Mouse (Mus musculus) liver, postnatal 0 days (tissue): Measurements from ENCODE around the gene Anxa9. TPM values are rescaled to one million over a fixed set of nuclear protein-coding genes. Genes with fewer than 3 reads are reported as not detected.

Experiments
- ATAC-seq: fragments of 200-750 bp; cut with Nextera tagmentation; 2 replicates; pipeline ENCODE4 v1.8.0; 2017; ENCODE audit warnings: mild to moderate bottlenecking, moderate library complexity
- DNase-seq: peaks from one replicate; pipeline ENCODE4 v3.0.0-alpha.2; 2016
- H3K27ac ChIP-seq: fragments of 300-500 bp; sonication (generic); 2 replicates; pipeline ENCODE4 v1.5.1; 2014; ENCODE audit warnings: antibody characterized with exemption, moderate library complexity, mild to moderate bottlenecking, low read depth
- H3K27me3 ChIP-seq: fragments of 300-500 bp; sonication (generic); 2 replicates; pipeline ENCODE4 v1.6.1; 2014; ENCODE audit warnings: low read length, control low read depth, mixed read lengths; ENCODE audit not compliant: insufficient read depth
- H3K36me3 ChIP-seq: fragments of 300-500 bp; sonication (generic); replicated peaks from 2 replicates; pipeline ENCODE4 v1.6.1; 2014; ENCODE audit warnings: mild to moderate bottlenecking, control low read depth, low read length, moderate library complexity, mixed read lengths; ENCODE audit not compliant: insufficient read depth
- H3K4me1 ChIP-seq: fragments of 300-500 bp; sonication (generic); 2 replicates; pipeline ENCODE4 v1.6.1; 2014; ENCODE audit warnings: antibody characterized with exemption, mild to moderate bottlenecking, control low read depth; ENCODE audit not compliant: insufficient read depth
- H3K4me2 ChIP-seq: fragments of 300-500 bp; sonication (generic); 2 replicates; pipeline ENCODE4 v1.6.1; 2014; ENCODE audit warnings: low read depth, mild to moderate bottlenecking, low read length, moderate library complexity, mixed read lengths
- H3K4me3 ChIP-seq: fragments of 300-500 bp; sonication (generic); 2 replicates; pipeline ENCODE4 v1.5.1; 2014; ENCODE audit warnings: low read depth, low read length
- H3K9ac ChIP-seq: fragments of 300-500 bp; sonication (generic); replicated peaks from 2 replicates; pipeline ENCODE4 v1.6.1; 2014; ENCODE audit warnings: mild to moderate bottlenecking, moderate library complexity
- H3K9me3 ChIP-seq: fragments of 300-500 bp; sonication (generic); 2 replicates; pipeline ENCODE4 v1.6.1; 2016; ENCODE audit warnings: mild to moderate bottlenecking, control low read depth, low read length, mixed read lengths
- CTCF ChIP-seq: sonication (generic); IDR thresholded peaks from 2 replicates; pipeline ENCODE4 v1.5.1; 2016; ENCODE audit warnings: antibody characterized with exemption, low read depth
- EP300 ChIP-seq: IDR thresholded peaks from 2 replicates; pipeline ENCODE4 v1.6.1; 2016; ENCODE audit warnings: antibody characterized with exemption, low read depth, mild to moderate bottlenecking
- WGBS: fragments of 180-500 bp; shearing (Covaris S2); extraction: QIAGEN DNeasy Blood & Tissue Kit; methylation state at CpG from one replicate; pipeline ENCODE4 v1.1.7; 2014; ENCODE audit not compliant: insufficient replicate concordance; 5-methylcytosine and 5-hydroxymethylcytosine counted together
- polyA plus RNA-seq: library from polyadenylated mRNA; unstranded; fragments of >200 nt; fragmentation: Nextera tagmentation; extraction: Ambion mirVana; gene quantifications from 2 replicates; pipeline ENCODE4 v1.2.1, GENCODE M21; 2015

Gene Anxa9
- polyA plus RNA-seq, 1 experiment from 2014 or later = 1.2 TPM

GRCm38 (mm10) chr3:95284501-95285281 lies 22.3 kb downstream of the Anxa9 start:
- 81% methylated on average over 12 of the region's 12 CpGs for WGBS
- H3K27me3 ChIP-seq = no peaks in the 10 kb centered on the region
- peaks cover 20% of the 10 kb centered on the region for H3K36me3 ChIP-seq
- H3K27ac ChIP-seq = peak overlapping the region; percentile 98; the same call in 1 of the 2 replicates
- no peaks in the 10 kb centered on the region for H3K9me3 ChIP-seq
- H3K4me3 ChIP-seq = peak overlapping the region; percentile 74
- peak overlapping the region; percentile 86 for H3K9ac ChIP-seq
- peaks cover 24% of the 10 kb centered on the region for H3K4me1 ChIP-seq
- no peak for TF ChIP-seq CTCF
- TF ChIP-seq EP300 = no peak
- H3K4me2 ChIP-seq = peak overlapping the region; percentile 83
- ATAC-seq (no peak), DNase-seq (no peak)

- no peak for ATAC-seq
- H3K9me3 ChIP-seq = no peaks in the 10 kb centered on the region
- H3K4me1 ChIP-seq = peaks cover 26% of the 10 kb centered on the region
- no peak for TF ChIP-seq CTCF
- TF ChIP-seq EP300 = no peak
- H3K36me3 ChIP-seq = peaks cover 20% of the 10 kb centered on the region
- H3K4me3 ChIP-seq = peak overlapping the region; percentile 74
- 29% methylated on average over 1 of the region's 1 CpGs for WGBS
- no peak for DNase-seq
- peak overlapping the region; percentile 98 for H3K27ac ChIP-seq
- no peaks in the 10 kb centered on the region for H3K27me3 ChIP-seq
- peak overlapping the region; percentile 83 for H3K4me2 ChIP-seq
- H3K9ac ChIP-seq = peak overlapping the region; percentile 86
These were observed 22.9 kb downstream of the Anxa9 start for GRCm38 (mm10) chr3:95284062-95284461.

GRCm38 (mm10) chr3:95283589-95283941 lies 23.4 kb downstream of the Anxa9 start:
- DNase-seq (no peak), ATAC-seq (no peak)
- peak overlapping the region; percentile 74 for H3K4me3 ChIP-seq
- H3K27ac ChIP-seq = peak overlapping the region; percentile 98
- H3K9me3 ChIP-seq = no peaks in the 10 kb centered on the region
- H3K9ac ChIP-seq = peak overlapping the region; percentile 86
- no peaks in the 10 kb centered on the region for H3K27me3 ChIP-seq
- peaks cover 26% of the 10 kb centered on the region for H3K4me1 ChIP-seq
- peak overlapping the region; percentile 83 for H3K4me2 ChIP-seq
- TF ChIP-seq CTCF = no peak
- no peak for TF ChIP-seq EP300
- 5% methylated on average over 7 of the region's 7 CpGs for WGBS
- H3K36me3 ChIP-seq = peaks cover 18% of the 10 kb centered on the region

GRCm38 (mm10) chr3:95282865-95283588 lies 23.9 kb downstream of the Anxa9 start:
- 1% methylated on average over 49 of the region's 51 CpGs for WGBS
- H3K4me1 ChIP-seq = peaks cover 26% of the 10 kb centered on the region

GRCm38 (mm10) chr3:95282381-95282864 lies 24.6 kb downstream of the Anxa9 start:
- peak overlapping the region; percentile 98 for H3K27ac ChIP-seq
- peaks cover 29% of the 10 kb centered on the region for H3K4me1 ChIP-seq
- H3K27me3 ChIP-seq = no peaks in the 10 kb centered on the region
- ATAC-seq = peak; percentile 38
- WGBS = 0% methylated on average over 11 of the region's 11 CpGs
- peak overlapping the region; percentile 83 for H3K4me2 ChIP-seq
- no peaks in the 10 kb centered on the region for H3K9me3 ChIP-seq
- peak; percentile 72 for DNase-seq
- H3K9ac ChIP-seq = peak overlapping the region; percentile 86
- peak overlapping the region; percentile 74 for H3K4me3 ChIP-seq
- peaks cover 7% of the 10 kb centered on the region for H3K36me3 ChIP-seq
- TF ChIP-seq CTCF = no peak
- peak; percentile 31; the same call in 1 of the 2 replicates for TF ChIP-seq EP300

More at GRCm38 (mm10) chr3:95282865-95283588, 23.9 kb downstream of the Anxa9 start:
- peak overlapping the region; percentile 83 for H3K4me2 ChIP-seq
- no peak for TF ChIP-seq EP300
- TF ChIP-seq CTCF = peak; percentile 50
- DNase-seq (peak; percentile 85), ATAC-seq (peak; percentile 66)
- H3K27me3 ChIP-seq = no peaks in the 10 kb centered on the region
- H3K4me3 ChIP-seq = peak overlapping the region; percentile 74
- peak overlapping the region; percentile 98 for H3K27ac ChIP-seq
- peak overlapping the region; percentile 86 for H3K9ac ChIP-seq
- H3K9me3 ChIP-seq = no peaks in the 10 kb centered on the region
- peaks cover 13% of the 10 kb centered on the region for H3K36me3 ChIP-seq
